Mouse (Mus musculus) heart, postnatal 0 days (tissue): ENCODE results near the gene Gm32742.

ENCODE experiments used
- CTCF ChIP-seq: IDR thresholded peaks from 2 replicates; pipeline ENCODE4 v1.5.1; 2016; ENCODE audit warnings: antibody characterized with exemption, control low read depth, low read depth
- EP300 ChIP-seq: IDR thresholded peaks from 2 replicates; pipeline ENCODE4 v1.6.1; 2016; ENCODE audit warnings: antibody characterized with exemption, low read depth

DNA sequence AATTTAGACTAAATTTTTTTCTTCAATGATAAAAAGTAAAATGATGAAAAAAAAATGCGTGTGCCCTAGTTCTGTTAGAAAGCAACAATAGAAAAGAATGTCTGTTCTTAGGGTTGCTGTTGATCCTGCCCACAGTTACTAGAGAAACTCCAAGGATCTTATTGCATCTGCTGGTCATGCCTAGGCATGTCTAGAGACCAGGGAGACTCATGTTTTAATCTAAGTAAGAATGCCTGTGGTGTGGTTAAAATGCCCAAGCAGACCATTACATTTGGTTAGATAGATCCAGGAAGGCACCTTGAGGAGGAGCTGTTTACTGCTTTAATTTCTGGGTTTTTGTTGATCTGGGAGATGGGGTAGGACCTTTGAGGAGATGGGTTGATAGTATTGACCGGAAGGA lies 59.6 kb downstream of the Gm32742 start:
- TF ChIP-seq EP300 = no peak
- TF ChIP-seq CTCF = no peak
